Mouse (Mus musculus) testis, adult 2 months (tissue): ENCODE measurements around the gene Uvrag.

Experiments
- CTCF ChIP-seq: fragments of 200-500 bp; IDR thresholded peaks from 2 replicates; pipeline ENCODE4 v1.5.1; 2012; ENCODE audit warnings: low read depth, mild to moderate bottlenecking, inconsistent platforms, low read length, moderate library complexity; ENCODE audit not compliant: control insufficient read depth, insufficient read depth, insufficient replicate concordance
- POLR2A ChIP-seq: fragments of 200-500 bp; IDR thresholded peaks from 2 replicates; pipeline ENCODE4 v1.6.1; 2012; ENCODE audit warnings: low read depth, mild to moderate bottlenecking, inconsistent platforms, low read length, moderate library complexity; ENCODE audit not compliant: control insufficient read depth

GRCm38 (mm10) chr7:99032051-99032450 lies 108.9 kb downstream of the Uvrag start:
- TF ChIP-seq CTCF = no peak
- no peak for TF ChIP-seq POLR2A
